Mouse (Mus musculus): ENCODE results near the gene Ocln. TPM values are rescaled to one million over a fixed set of nuclear protein-coding genes. Genes with fewer than 3 reads are reported as not detected.

Gene Ocln
- total RNA-seq (2021), result 1 to 10 TPM in 1 of 2 experiments, under 1 TPM in 1; 0.94 to 1.2 TPM

DNA sequence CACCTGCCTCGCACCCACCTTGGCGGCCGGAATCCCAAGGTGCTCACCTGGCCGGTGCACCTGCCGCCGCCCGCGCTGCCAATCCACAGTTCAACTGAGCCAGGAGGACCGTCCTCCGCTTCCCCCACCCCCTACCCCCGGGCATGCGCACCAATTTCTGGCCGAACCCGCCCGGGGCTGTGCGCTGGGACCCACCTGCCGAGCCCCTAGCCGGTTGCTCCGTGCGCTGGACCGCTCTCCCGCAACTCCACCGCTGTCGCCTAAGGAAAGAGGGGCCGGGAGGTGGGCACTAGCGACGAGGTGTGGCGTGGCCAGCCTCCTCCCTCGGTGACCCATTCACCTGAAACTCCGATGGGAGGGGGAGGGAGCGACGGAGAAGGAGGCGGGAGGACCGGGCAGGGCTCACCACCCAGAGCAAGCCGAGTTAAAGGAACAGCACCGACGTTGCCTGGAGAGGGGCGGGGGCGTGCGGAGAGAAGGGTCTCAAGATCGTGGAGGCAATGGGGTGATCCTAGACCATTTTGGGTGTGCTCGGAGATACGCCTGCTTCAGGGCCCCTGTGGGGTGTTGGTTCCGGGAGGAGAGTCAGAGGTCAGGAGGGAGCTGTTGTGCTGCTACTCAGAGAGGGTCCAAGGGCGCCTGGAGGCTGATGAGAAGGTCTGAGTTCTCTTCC lies at the start of gene Ocln:
TSS of gene Ocln (minus strand) at position 350 of the 673 bp plus-strand sequence.
- peak; percentile 14 to 20 for DNase-seq

DNA sequence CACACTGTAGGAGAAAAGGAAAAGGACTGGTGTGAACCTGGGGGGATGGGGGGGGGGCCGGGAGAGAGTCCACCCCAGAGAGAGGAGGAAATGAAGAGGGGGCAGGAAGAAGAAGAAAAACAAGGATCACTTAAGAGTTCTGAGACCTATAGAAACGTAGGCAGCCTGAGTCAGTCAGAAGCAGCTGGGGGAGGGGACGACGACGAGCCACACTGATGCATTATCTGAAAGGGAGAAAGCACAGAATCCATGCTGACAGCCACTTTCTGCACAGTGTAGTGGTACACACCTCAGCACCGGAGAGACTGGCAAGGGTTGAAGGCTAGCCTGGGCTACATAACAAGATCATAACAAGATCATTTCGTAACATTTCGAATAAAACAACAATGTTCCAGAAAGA lies 48.5 kb upstream of the Ocln start:
- DNase-seq, result peak in 1 of 2 experiments; percentile 14
- intact Hi-C loops (cut with DNase I), result no loop called here

More for the DNA sequence above, at the start of gene Ocln:
- intact Hi-C loops (cut with DNase I), result no loop called here

DNA sequence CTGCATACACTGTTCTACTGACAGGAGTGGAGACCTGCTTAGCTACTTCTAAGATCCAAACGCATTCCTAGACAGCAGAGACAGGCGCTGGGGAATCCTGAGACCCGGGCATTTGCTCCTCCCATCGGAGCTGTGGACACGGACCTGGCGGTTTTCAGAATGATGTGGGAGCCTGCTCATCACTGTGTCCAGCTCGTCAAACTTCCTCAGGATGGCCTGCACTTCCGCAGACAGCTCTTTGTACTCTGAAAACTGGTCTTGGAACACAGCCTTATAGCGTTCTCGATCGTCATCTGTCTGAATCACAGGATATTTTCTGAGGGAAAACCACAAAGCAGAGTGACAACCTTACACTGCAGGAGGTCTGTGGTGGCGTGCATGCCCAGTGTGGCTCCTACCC lies 47.8 kb upstream of the Ocln start:
- intact Hi-C loops (cut with DNase I), result no loop called here
- DNase-seq, result peak in 1 of 2 experiments; percentile 21

DNA sequence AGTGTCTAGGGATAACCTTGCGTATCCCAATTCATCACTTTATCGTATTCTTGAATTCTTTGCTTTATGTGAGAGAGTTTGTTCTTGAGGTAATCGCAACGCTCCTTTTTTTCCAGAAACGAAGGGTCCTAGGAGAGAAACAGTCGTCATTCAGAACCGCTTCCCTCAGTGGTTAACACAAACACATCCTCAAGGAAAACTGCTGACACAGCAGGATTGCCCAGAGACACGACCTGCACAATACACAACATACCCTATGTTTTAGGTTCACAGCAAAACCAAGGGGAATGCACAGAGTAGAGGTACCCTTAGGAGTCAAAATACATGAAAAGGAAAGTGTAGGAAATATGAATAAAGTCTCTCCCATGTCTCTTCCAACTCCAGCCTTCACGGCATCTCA lies 44.8 kb upstream of the Ocln start:
- no peak for DNase-seq
- intact Hi-C loops (cut with DNase I), result loop anchor here (5.0 kb wide), 1 partner anchor 105 kb away; the partner anchor contains the start of gene Gtf2h2

DNA sequence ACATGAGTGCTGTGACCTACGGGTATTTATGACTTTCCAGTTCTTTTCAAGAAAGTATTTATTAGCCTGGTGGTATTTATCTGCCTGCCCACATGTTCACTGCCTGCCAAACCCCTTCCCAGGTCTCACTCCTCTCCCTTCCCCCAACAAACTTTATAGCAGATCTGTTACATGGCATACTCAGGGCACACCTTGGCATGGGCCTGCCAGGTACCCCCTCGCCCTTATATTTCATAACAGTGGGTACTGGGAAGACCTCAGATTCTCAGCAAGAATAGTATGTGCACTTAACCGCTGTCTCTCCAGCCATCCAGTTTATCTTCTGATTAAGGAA lies 43.0 kb upstream of the Ocln start:
- no peak for DNase-seq
- intact Hi-C loops (cut with DNase I), result loop anchor here (5.0 kb wide), 1 partner anchor 103 kb away; the partner anchor contains the start of gene Gtf2h2

DNA sequence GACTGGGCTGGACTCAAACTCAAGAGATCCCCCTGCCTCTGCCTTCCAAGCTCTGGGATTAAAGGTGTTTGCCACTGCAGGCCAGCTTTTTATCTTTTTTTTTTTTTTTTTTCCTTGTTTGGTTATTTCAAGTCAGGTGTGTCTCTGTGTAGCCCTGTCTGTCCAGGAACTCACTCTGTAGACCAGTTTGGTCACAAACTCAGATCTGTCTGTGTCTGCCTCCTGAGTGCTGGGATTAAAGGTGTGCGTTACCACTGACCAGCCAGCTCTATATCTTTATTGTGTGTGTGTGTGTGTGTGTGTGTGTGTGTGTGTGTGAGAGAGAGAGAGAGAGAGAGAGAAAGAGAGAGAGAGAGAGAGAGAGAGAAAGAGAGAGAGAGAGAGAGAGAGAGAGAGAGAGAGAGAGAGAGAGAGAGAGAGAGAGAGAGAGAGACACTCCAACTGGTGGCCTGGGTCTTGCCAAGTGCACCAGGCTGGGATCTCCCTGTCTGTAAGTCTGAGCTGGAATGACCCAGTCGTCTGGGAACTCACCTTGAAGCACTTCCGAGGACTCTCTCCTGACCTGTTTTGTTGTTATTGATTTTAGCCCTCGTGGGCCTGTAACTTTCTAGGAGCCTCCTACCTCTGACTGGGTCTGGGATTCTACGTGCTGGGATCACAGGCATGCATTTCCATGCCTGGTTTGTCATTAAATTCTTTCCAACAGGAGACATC lies 42.5 kb upstream of the Ocln start:
- no peak for DNase-seq
- intact Hi-C loops (cut with DNase I), result loop anchor here (5.0 kb wide), 1 partner anchor 103 kb away; the partner anchor contains the start of gene Gtf2h2

DNA sequence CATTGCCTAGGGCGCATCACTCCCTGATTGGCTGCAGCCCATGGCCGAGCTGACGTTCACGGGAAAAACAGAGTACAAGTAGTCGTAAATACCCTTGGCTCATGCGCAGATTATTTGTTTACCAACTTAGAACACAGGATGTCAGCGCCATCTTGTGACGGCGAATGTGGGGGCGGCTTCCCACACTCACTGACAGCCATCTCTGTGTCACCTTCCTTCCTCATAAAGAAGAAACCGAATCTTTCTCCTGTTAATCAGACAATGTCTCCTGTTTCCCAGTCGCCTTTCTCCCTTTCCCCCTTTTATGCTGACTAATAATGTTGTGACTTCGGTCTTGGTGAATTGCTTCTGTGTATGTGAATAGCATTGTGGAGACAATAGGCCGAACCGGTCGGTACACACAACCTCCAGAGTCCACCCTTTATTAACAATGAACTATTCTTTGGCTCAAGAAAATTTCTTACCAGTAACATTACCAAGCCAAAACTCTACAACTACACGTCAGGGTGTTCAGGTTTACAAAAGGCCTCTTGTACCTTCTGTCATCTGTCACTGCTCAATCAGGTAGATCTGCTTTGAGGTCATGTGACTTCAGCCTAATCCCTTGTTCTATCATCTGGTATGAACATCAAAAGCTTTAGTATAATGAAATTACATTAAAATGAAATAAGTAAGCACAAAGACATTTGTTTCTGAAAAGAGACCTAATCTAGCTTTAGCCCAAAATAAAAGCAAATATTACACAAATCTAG lies 41.7 kb upstream of the Ocln start:
- peak; percentile 24 to 34 for DNase-seq
- intact Hi-C loops (cut with DNase I), result no loop called here

DNA sequence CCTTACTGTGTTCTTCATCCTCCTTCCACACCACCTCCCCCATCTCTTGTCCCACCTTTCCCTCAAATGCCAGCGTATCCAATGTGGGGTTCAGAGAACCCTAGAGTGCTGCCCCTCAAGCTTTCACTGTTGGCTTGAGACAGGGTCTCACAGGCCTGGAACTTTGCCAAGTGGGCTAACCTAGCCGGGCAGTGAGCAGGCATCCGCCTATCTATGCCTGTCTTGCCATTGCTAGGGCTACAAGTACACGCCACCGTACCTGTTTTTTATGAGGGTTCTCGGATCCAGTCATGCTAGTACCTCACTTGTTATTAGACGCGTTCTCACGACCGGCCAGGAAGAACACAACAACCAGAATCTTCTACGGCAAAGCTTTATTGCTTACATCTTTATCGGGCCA lies 36.1 kb upstream of the Ocln start:
- intact Hi-C loops (cut with DNase I), result no loop called here
- DNase-seq, result no peak

DNA sequence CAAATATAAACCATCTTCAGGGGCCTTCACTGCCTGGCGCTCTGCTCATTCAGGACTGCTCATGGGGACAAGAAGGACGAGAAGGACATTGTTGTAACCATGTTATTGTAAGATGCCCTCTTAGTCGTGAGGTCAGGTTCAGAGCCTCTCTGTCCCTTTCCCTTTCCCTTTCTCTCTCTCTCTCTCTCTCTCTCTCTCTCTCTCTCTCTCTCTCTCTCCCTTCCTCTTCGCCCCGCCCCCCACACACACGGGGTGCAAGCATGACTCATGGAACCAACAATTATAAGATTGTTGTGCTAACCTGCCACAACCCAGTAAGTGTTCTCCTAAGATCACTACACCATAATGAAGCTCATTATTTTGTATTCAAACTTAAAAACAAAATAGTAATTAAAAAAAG lies 29.6 kb upstream of the Ocln start:
- intact Hi-C loops (cut with DNase I), result no loop called here
- DNase-seq, result no peak

DNA sequence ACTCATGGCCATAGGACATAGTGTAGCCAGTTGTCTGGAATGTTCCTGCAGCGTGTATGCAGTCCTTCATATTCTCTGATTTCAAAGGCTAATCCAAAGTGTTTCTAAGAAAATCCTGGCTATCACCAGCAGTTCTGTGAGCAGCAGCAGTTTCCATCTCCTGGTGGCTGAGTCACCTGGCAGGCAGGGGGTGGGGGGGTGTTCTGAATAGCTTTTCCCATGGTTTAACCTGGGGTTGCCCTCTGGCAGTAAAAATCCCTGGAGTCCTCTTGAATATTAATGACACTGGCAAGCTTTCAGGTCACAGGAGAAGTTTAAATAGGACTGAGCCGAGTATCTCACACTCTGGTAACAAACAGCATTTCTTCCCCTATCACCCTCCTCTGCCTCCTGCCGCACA lies 29.2 kb upstream of the Ocln start:
- peak; percentile 39 to 46 for DNase-seq
- intact Hi-C loops (cut with DNase I), result no loop called here

DNA sequence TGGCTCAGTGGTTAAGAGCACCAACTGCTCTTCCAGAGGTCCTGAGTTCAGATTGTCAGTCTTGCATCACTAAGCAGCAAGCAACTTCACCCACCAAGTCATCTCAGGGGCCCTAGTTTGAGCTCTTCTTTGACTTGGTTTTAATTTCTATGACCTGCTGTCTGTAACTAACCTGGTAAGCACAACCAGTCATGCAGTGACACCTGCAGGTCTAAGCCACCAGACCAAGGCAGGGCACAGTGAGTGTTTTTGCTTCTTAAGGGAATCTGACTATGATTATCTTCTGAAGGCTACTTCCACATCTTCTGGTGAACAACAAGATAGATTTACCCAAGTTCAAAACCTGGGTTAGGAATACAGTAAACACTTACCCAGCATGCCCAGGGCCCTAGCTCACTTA lies 27.4 kb upstream of the Ocln start:
- intact Hi-C loops (cut with DNase I), result no loop called here

DNA sequence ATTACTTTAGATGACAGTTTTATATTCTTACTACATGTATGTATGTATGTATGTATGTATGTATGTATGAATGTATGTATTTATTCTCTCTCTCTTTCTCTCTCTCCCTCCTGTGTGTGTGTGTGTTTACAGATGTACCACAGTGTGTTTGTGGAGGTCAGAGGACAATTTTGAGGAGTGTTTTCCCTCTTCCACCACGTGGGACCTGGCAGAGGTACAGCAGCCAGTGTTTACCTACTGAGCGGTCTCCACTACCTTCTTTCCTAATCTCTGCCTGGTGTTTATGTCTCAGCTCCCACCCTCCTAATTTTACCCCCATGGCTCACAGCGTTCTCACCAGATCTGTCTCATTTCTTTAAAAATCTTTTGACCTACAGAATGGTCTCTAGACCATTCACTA lies 26.7 kb upstream of the Ocln start:
- DNase-seq, result no peak
- intact Hi-C loops (cut with DNase I), result no loop called here

More for the DNA sequence above, 27.4 kb upstream of the Ocln start:
- no peak for DNase-seq

DNA sequence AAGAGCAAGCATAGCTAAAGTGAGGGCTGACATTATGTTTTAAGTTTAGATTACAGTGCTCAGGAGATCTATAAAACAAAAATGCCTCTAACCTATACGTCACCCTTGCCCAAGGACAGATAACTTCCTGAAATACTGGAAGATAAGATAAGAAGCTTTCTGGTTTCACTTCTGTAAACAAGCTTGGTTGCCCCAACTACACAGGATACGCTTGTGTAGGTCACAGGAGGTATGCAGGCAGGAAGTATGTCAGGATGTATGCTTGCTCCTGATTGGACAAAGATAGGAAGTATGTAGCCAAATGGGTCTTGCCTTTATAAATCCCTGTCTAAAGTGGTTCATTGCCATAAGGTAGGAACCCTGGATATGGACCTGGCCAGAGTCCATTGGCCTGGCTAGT lies 23.4 kb upstream of the Ocln start:
- intact Hi-C loops (cut with DNase I), result no loop called here
- no peak for DNase-seq

DNA sequence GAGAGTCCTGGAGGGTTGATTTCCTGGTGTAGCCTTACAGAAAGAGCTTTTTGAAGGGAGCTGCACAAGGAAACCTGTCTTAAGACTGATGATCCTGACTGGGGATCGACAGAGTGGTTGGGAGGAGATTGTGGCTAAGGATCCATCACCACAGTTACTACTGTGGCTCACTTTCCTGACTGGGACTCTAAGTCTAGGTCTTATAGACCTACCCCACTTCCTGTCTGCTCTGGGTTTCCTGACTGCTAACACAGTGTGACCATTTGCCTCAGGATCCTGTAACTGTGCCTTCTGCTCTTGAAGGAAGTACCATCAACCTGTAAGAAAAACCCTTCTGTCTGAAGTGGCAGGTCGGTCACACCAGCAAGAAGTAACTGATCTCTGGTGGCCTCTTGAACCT lies 18.2 kb upstream of the Ocln start:
- intact Hi-C loops (cut with DNase I), result no loop called here
- no peak for DNase-seq

DNA sequence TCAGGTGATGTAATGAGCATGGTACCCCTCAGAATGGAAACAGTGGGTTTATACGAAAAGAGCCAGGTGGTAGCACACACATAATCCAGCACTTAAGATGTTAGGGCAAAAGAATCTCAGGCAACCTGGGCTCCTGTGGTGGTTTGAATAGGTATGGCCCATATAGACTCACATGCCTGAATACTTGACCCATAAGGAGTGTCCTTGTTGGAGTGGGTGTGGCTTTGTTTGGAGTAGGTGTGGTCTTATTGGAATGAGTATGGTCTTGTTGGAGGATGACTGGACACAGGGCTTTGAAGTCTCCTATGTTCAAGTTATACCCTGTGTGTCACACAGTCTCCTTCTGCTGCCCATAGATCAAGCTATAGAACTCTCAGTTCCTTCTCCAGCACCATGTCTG lies 15.8 kb upstream of the Ocln start:
- no peak for DNase-seq
- intact Hi-C loops (cut with DNase I), result no loop called here

DNA sequence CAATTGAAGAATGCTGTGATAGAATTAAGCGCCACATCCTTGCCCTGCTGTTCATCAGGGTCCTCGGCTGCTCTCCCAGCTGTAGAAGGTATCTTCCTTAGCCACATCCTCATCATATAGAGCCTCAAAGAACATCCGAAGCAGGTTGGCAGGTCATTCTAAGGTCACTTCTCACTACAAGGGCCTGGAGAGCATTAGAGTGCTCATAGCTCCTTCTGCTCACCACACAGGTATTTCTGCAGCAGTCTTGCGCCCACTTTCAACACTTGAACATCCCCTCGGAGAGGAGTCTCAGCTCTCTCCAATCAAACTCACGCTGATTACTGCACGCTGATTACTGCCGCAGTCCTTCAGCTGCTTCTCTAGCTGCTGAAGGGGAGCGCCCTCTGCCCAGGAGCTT lies 6.9 kb upstream of the Ocln start:
- no peak for DNase-seq
- intact Hi-C loops (cut with DNase I), result no loop called here

DNA sequence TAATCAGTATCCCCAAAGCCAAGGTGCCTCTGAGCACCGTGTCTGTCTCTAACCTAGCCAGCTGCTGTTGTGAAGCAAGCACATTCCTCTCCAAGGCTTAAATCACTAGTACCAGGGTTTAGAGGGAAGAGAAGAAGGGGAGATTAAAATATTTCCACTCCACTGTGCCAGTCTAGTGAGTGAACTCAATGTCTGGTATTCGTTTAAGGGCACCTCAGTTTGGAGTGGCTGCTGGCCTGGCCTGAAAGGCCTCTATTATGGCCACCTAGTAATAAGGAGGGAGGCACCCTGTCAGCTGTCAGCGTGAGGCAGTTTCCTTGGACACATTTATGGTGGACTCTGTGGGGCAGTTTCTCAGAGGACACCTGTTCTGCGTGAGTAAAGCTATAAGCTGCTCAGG lies 4.5 kb upstream of the Ocln start:
- no peak for DNase-seq

DNA sequence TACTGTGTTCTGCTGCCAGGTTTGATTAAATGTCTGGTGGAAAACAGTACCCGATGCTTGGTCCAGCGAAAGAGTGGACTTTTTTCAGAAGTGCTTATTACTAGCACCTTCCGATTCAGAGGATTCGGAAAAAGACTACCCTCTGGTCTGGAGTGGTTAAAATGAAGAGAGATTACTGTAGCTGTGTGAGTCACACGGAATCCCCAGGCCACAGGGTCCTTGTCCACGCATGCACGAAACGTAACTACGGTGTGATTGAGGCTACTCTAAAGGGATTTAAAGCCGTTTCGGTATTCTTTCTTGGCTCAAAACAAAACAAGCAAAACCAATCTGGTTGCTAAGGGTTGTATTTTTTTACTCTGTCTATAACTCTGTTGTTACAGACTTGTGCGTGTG lies 522 bp upstream of the Ocln start:
- DNase-seq, result no peak
- intact Hi-C loops (cut with DNase I), result no loop called here

More for the DNA sequence above, 4.5 kb upstream of the Ocln start:
- intact Hi-C loops (cut with DNase I), result no loop called here

DNA sequence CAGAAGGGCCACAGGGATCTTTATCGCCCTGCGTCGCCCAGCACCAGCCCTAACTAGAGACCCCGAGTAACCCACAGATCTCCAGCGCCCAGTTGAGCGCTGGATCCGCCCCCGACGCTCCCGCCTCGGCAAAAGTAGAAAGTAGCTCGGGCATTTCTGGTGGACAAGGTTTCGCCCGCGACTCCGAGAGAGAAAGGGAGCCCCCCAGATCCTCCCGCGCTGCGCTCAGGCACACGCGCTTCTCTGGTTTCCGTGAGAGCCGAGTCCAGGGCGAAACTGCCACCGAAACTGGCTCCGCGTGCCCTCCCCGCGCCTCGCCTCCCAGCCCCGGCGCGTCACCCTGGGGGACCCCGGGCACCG lies 529 bp downstream of the Ocln start:
- DNase-seq, result peak in 1 of 2 experiments; percentile 5
- intact Hi-C loops (cut with DNase I), result no loop called here

DNA sequence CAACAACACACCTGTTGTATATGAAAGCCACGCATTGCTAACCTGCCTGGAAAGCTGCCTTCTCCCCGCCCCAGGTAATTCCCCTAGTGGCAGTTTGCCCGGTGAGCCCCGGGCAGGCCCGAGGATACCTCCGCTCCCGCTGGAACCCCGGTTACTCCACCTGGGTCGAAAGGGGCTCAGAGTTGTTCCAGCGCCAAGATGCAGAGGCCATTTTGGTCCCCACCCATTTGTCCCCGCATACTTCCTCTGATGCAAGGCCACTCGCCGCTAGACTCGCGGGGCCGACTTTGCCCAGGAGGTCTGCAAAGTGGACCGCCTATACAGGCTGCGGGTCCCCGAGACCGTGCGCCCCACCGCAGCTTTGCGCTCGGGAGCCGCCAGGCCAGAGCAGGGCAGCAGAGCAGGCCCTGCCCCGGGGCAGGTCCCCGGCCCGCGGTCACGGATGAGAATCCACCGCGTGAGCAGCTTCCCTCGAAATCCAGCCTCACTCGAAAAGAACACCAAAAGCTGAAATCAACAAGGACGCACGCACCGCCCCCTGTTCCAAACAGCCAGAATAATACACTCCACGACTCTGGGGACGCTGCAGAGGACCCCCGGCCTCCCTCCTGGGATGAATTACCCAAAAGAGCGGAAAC lies 1.0 kb downstream of the Ocln start:
- intact Hi-C loops (cut with DNase I), result no loop called here

DNA sequence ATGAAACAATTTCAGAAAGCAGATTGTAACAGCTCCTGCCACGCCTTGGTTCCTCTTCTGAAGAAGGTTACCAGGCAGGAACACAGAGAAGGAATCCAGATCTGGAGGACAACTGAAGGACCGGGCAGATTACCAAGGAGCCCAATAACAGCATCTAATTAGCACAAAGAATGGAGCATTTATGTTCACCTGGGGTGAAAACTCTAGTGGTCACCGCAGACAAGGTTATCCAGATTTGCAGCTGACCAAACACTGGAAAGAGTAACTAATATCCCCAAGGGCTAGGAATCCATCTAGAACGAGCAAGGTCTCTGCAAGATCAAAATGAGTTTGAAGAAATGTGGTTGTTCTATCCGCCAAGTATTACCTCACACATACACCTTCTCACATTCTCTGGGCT lies 5.2 kb downstream of the Ocln start:
- no peak for DNase-seq
- intact Hi-C loops (cut with DNase I), result no loop called here

More for the DNA sequence above, 1.0 kb downstream of the Ocln start:
- peak in 1 of 2 experiments; percentile 6 for DNase-seq

All from heart, postnatal 10 days (tissue).